Mouse (Mus musculus): ENCODE results near the gene Gjb6. TPM values are rescaled to one million over a fixed set of nuclear protein-coding genes. Genes with fewer than 3 reads are reported as not detected.

Gjb6 gene
- total and polyA plus RNA-seq, 2 experiments from 2014 or later, result 25.6 to 29.6 TPM

- 63% methylated on average over 2 of the region's 2 CpGs for WGBS
- no peak for ATAC-seq
- DNase-seq (ENCODE audit: low spot score), result no peak
- Histone ChIP-seq H3K9ac (replicated peaks; ENCODE audit: low read length) (no peak overlapping the region), H3K4me2 (ENCODE audit: low read depth, low read length) (no peak overlapping the region), H3K9me3 (ENCODE audit: low read length) (no peaks in the 10 kb centered on the region), H3K36me3 (ENCODE audit: insufficient read depth, low read length) (no peaks in the 10 kb centered on the region), H3K27ac (no peak overlapping the region), H3K27me3 (ENCODE audit: insufficient read depth, low read length) (no peaks in the 10 kb centered on the region), H3K4me1 (ENCODE audit: insufficient read depth, low read length) (no peaks in the 10 kb centered on the region), H3K4me3 (ENCODE audit: low read length) (no peak overlapping the region)
- no peak for TF ChIP-seq CTCF (IDR thresholded peaks at IDR 0.05; ENCODE audit: low read depth)
Observed at GRCm38 (mm10) chr14:57090001-57090400, 43.4 kb downstream of the Gjb6 start.

GRCm38 (mm10) chr14:57089107-57089506 lies 44.3 kb downstream of the Gjb6 start:
- H3K4me1 ChIP-seq (ENCODE audit: insufficient read depth, low read length), result no peaks in the 10 kb centered on the region

GRCm38 (mm10) chr14:57084180-57084668 lies 49.2 kb downstream of the Gjb6 start:
- 71% methylated on average over 11 of the region's 11 CpGs for WGBS
- no peak for TF ChIP-seq CTCF (IDR thresholded peaks at IDR 0.05; ENCODE audit: low read depth)
- DNase-seq (ENCODE audit: low spot score) (no peak), ATAC-seq (no peak)
- H3K9ac ChIP-seq (replicated peaks; ENCODE audit: low read length), result no peak overlapping the region
- H3K4me1 ChIP-seq (ENCODE audit: insufficient read depth, low read length), result no peaks in the 10 kb centered on the region
- no peaks in the 10 kb centered on the region for H3K9me3 ChIP-seq (ENCODE audit: low read length)
- no peak overlapping the region for H3K4me3 ChIP-seq (ENCODE audit: low read length)
- H3K4me2 ChIP-seq (ENCODE audit: low read depth, low read length), result no peak overlapping the region
- H3K27ac ChIP-seq, result no peak overlapping the region
- H3K27me3 ChIP-seq (ENCODE audit: insufficient read depth, low read length), result no peaks in the 10 kb centered on the region
- H3K36me3 ChIP-seq (ENCODE audit: insufficient read depth, low read length), result no peaks in the 10 kb centered on the region

More at GRCm38 (mm10) chr14:57089107-57089506, 44.3 kb downstream of the Gjb6 start:
- no peak overlapping the region for H3K27ac ChIP-seq
- H3K36me3 ChIP-seq (ENCODE audit: insufficient read depth, low read length), result no peaks in the 10 kb centered on the region
- ATAC-seq, result no peak
- H3K4me3 ChIP-seq (ENCODE audit: low read length), result no peak overlapping the region
- H3K9me3 ChIP-seq (ENCODE audit: low read length), result no peaks in the 10 kb centered on the region
- no peak for TF ChIP-seq CTCF (IDR thresholded peaks at IDR 0.05; ENCODE audit: low read depth)
- H3K9ac ChIP-seq (replicated peaks; ENCODE audit: low read length), result no peak overlapping the region
- WGBS, result 85% methylated on average over 7 of the region's 7 CpGs
- H3K27me3 ChIP-seq (ENCODE audit: insufficient read depth, low read length), result no peaks in the 10 kb centered on the region
- no peak overlapping the region for H3K4me2 ChIP-seq (ENCODE audit: low read depth, low read length)
- no peak for DNase-seq (ENCODE audit: low spot score)

- TF ChIP-seq CTCF (IDR thresholded peaks at IDR 0.05; ENCODE audit: low read depth), result no peak
Observed at GRCm38 (mm10) chr14:57082863-57083262, 50.5 kb downstream of the Gjb6 start.

GRCm38 (mm10) chr14:57075537-57075936 lies 57.9 kb downstream of the Gjb6 start:
- Histone ChIP-seq H3K36me3 (ENCODE audit: insufficient read depth, low read length) (no peaks in the 10 kb centered on the region), H3K27ac (no peak overlapping the region), H3K9ac (replicated peaks; ENCODE audit: low read length) (no peak overlapping the region), H3K4me2 (ENCODE audit: low read depth, low read length) (no peak overlapping the region), H3K27me3 (ENCODE audit: insufficient read depth, low read length) (no peaks in the 10 kb centered on the region), H3K4me1 (ENCODE audit: insufficient read depth, low read length) (no peaks in the 10 kb centered on the region), H3K9me3 (ENCODE audit: low read length) (no peaks in the 10 kb centered on the region), H3K4me3 (ENCODE audit: low read length) (no peak overlapping the region)
- no peak for TF ChIP-seq CTCF (IDR thresholded peaks at IDR 0.05; ENCODE audit: low read depth)
- DNase-seq (ENCODE audit: low spot score) (no peak), ATAC-seq (no peak)
- 88% methylated on average over 6 of the region's 6 CpGs for WGBS

More at GRCm38 (mm10) chr14:57082863-57083262, 50.5 kb downstream of the Gjb6 start:
- no peaks in the 10 kb centered on the region for H3K36me3 ChIP-seq (ENCODE audit: insufficient read depth, low read length)
- H3K4me1 ChIP-seq (ENCODE audit: insufficient read depth, low read length), result no peaks in the 10 kb centered on the region
- no peak overlapping the region for H3K9ac ChIP-seq (replicated peaks; ENCODE audit: low read length)
- no peaks in the 10 kb centered on the region for H3K9me3 ChIP-seq (ENCODE audit: low read length)
- WGBS, result 96% methylated on average over 1 of the region's 1 CpGs
- H3K4me3 ChIP-seq (ENCODE audit: low read length), result no peak overlapping the region
- H3K27ac ChIP-seq, result no peak overlapping the region
- no peaks in the 10 kb centered on the region for H3K27me3 ChIP-seq (ENCODE audit: insufficient read depth, low read length)
- ATAC-seq (no peak), DNase-seq (ENCODE audit: low spot score) (no peak)
- H3K4me2 ChIP-seq (ENCODE audit: low read depth, low read length), result no peak overlapping the region

Other genes with a start within 250 kb of the Gjb6 start
- gene Zmym2, start 247.0 kb downstream of the Gjb6 start, total RNA-seq (2014; rRNA removed), result 27.3 and 37.1 TPM in 2 replicates
- gene Zmym2, start 247.0 kb downstream of the Gjb6 start, polyA plus RNA-seq (2015; fragmentation: Nextera tagmentation; extraction: Ambion mirVana), result 28.5 TPM in 2 replicates
- gene Gja3, start 75.5 kb downstream of the Gjb6 start, total RNA-seq (2014; rRNA removed), result 0.52 TPM in 1 of 2 replicates, not detected in the other
- 0.76 and 1.4 TPM in 2 replicates for gene Gja3, start 75.5 kb downstream of the Gjb6 start, polyA plus RNA-seq (2015; fragmentation: Nextera tagmentation; extraction: Ambion mirVana)
- gene Gjb2, start 28.9 kb downstream of the Gjb6 start, total RNA-seq (2014; rRNA removed), result 9.9 and 11.4 TPM in 2 replicates
- 19.1 TPM in 2 replicates for gene Gjb2, start 28.9 kb downstream of the Gjb6 start, polyA plus RNA-seq (2015; fragmentation: Nextera tagmentation; extraction: Ambion mirVana)
- 0.11 TPM in 1 of 2 replicates, not detected in the other for gene Gm4491, start 17.7 kb downstream of the Gjb6 start, total RNA-seq (2014; rRNA removed)
- 0.11 TPM in 1 of 2 replicates, not detected in the other for gene Gm4491, start 17.7 kb downstream of the Gjb6 start, polyA plus RNA-seq (2015; fragmentation: Nextera tagmentation; extraction: Ambion mirVana)